Mouse (Mus musculus) CH12.LX (cell line): ENCODE data around the gene Ctnnd2.

Source experiments
- CTCF ChIP-seq, 2 experiments: IDR thresholded peaks in 1 of 2; conservative IDR thresholded peaks in 1 of 2; 2 replicates each; pipeline ENCODE4 v1.5.1; 2011 to 2012; ENCODE audit warnings: low read depth in 2 of 2, low read length in 2 of 2, improper control_type of control experiment in 1 of 2, inconsistent platforms in 1 of 2, mild to moderate bottlenecking in 1 of 2, moderate library complexity in 1 of 2
- ELF1 ChIP-seq: IDR thresholded peaks from 2 replicates; pipeline ENCODE4 v1.6.1; 2014; ENCODE audit warnings: low read depth, mild to moderate bottlenecking, inconsistent platforms, low read length, improper control_type of control experiment
- MAFK ChIP-seq: IDR thresholded peaks from 2 replicates; pipeline ENCODE4 v1.6.1; 2011; ENCODE audit warnings: low read length, improper control_type of control experiment; ENCODE audit not compliant: insufficient replicate concordance
- MAX ChIP-seq: IDR thresholded peaks from 2 replicates; pipeline ENCODE4 v1.6.1; 2011; ENCODE audit warnings: low read length, improper control_type of control experiment
- NELFE ChIP-seq: IDR thresholded peaks from 2 replicates; pipeline ENCODE4 v1.6.1; 2011; ENCODE audit warnings: low read depth, low read length, improper control_type of control experiment
- NRF1 ChIP-seq: IDR thresholded peaks from 2 replicates; pipeline ENCODE4 v1.6.1; 2014; ENCODE audit warnings: low read depth, mild to moderate bottlenecking, inconsistent platforms, low read length, improper control_type of control experiment, moderate library complexity
- POLR2AphosphoS2 ChIP-seq: IDR thresholded peaks from 2 replicates; pipeline ENCODE4 v1.6.1; 2011; ENCODE audit warnings: low read depth, low read length, improper control_type of control experiment
- RCOR1 ChIP-seq: conservative IDR thresholded peaks from 2 replicates; pipeline ENCODE4 v1.6.1; 2012; ENCODE audit warnings: low read depth, mild to moderate bottlenecking, inconsistent platforms, low read length, improper control_type of control experiment
- SMC3 ChIP-seq: IDR thresholded peaks from 2 replicates; pipeline ENCODE4 v1.6.1; 2011; ENCODE audit warnings: low read depth, low read length, improper control_type of control experiment
- TBP ChIP-seq: conservative IDR thresholded peaks from 2 replicates; pipeline ENCODE4 v1.6.1; 2011; ENCODE audit warnings: low read depth, low read length, improper control_type of control experiment
- TCF12 ChIP-seq: IDR thresholded peaks from 2 replicates; pipeline ENCODE4 v1.6.1; 2014; ENCODE audit warnings: low read depth, mild to moderate bottlenecking, inconsistent platforms, low read length, improper control_type of control experiment
- USF1 ChIP-seq: IDR thresholded peaks from 2 replicates; pipeline ENCODE4 v1.6.1; 2014; ENCODE audit warnings: low read depth, mild to moderate bottlenecking, inconsistent platforms, low read length, improper control_type of control experiment
- ZMIZ1 ChIP-seq: IDR thresholded peaks from 2 replicates; pipeline ENCODE4 v1.6.1; 2012; ENCODE audit warnings: low read depth, mild to moderate bottlenecking, inconsistent platforms, low read length, improper control_type of control experiment

- no peak for TF ChIP-seq ELF1
- no peak for TF ChIP-seq ZMIZ1
- TF ChIP-seq CTCF (conservative IDR thresholded peaks at IDR 0.05 in 1 of 2, IDR thresholded peaks at IDR 0.05 in 1 of 2; ENCODE audit: low read depth in 2 of 2, low read length in 2 of 2) = no peak
- TF ChIP-seq MAFK = no peak
- no peak for TF ChIP-seq NRF1
- TF ChIP-seq NELFE = no peak
- TF ChIP-seq TBP = no peak
- TF ChIP-seq POLR2AphosphoS2 = no peak
- TF ChIP-seq MAX = no peak
- no peak for TF ChIP-seq SMC3
- TF ChIP-seq USF1 = no peak
- no peak for TF ChIP-seq RCOR1
- no peak for TF ChIP-seq TCF12
Observed at GRCm38 (mm10) chr15:30875523-30875922, 703.1 kb downstream of the Ctnnd2 start.
